Mouse (Mus musculus) mature B cell (primary cell): ENCODE data around the gene Mpdz.

Experiments
- in situ Hi-C: fragments of 300-500 bp; cut with MboI; formaldehyde crosslinking; loops from 2 replicates; pipeline ENCODE4 v1.14.3; 2019

Gene Mpdz

GRCm38 (mm10) chr4:81442078-81442981 lies at the start of gene Mpdz:
TSS of gene Mpdz (minus strand) at chr4:81442815.
- in situ Hi-C loops: no loop called here

GRCm38 (mm10) chr4:81490556-81490955 lies 47.9 kb upstream of the Mpdz start:
- in situ Hi-C loops: no loop called here

GRCm38 (mm10) chr4:81484603-81485002 lies 42.0 kb upstream of the Mpdz start:
- in situ Hi-C loops: no loop called here

- in situ Hi-C loops: no loop called here
These were observed 41.4 kb upstream of the Mpdz start for GRCm38 (mm10) chr4:81483887-81484602.

- in situ Hi-C loops: no loop called here
These were observed 40.5 kb upstream of the Mpdz start for GRCm38 (mm10) chr4:81483159-81483558.

GRCm38 (mm10) chr4:81466821-81467220 lies 24.2 kb upstream of the Mpdz start:
- in situ Hi-C loops: no loop called here

- in situ Hi-C loops: no loop called here
These were observed 22.6 kb upstream of the Mpdz start for GRCm38 (mm10) chr4:81465172-81465571.

GRCm38 (mm10) chr4:81462253-81462652 lies 19.6 kb upstream of the Mpdz start:
- in situ Hi-C loops: no loop called here

- in situ Hi-C loops: no loop called here
These were observed 16.3 kb upstream of the Mpdz start for GRCm38 (mm10) chr4:81458921-81459320.

- in situ Hi-C loops: no loop called here
These were observed 11.2 kb upstream of the Mpdz start for GRCm38 (mm10) chr4:81453806-81454205.

- in situ Hi-C loops: no loop called here
These were observed 9.6 kb upstream of the Mpdz start for GRCm38 (mm10) chr4:81452183-81452582.

GRCm38 (mm10) chr4:81449413-81449812 lies 6.8 kb upstream of the Mpdz start:
- in situ Hi-C loops: no loop called here

GRCm38 (mm10) chr4:81443566-81443965 lies 951 bp upstream of the Mpdz start:
- in situ Hi-C loops: no loop called here

GRCm38 (mm10) chr4:81433961-81434360 lies 8.7 kb downstream of the Mpdz start:
- in situ Hi-C loops: no loop called here

- in situ Hi-C loops: no loop called here
These were observed 11.8 kb downstream of the Mpdz start for GRCm38 (mm10) chr4:81430826-81431225.

GRCm38 (mm10) chr4:81430105-81430504 lies 12.5 kb downstream of the Mpdz start:
- in situ Hi-C loops: no loop called here

GRCm38 (mm10) chr4:81429670-81430069 lies 12.9 kb downstream of the Mpdz start:
- in situ Hi-C loops: no loop called here

- in situ Hi-C loops: no loop called here
These were observed 19.1 kb downstream of the Mpdz start for GRCm38 (mm10) chr4:81423556-81423955.

GRCm38 (mm10) chr4:81421621-81422020 lies 21.0 kb downstream of the Mpdz start:
- in situ Hi-C loops: no loop called here

- in situ Hi-C loops: no loop called here
These were observed 27.1 kb downstream of the Mpdz start for GRCm38 (mm10) chr4:81415324-81416026.

- in situ Hi-C loops: no loop called here
These were observed 27.8 kb downstream of the Mpdz start for GRCm38 (mm10) chr4:81414684-81415323.

GRCm38 (mm10) chr4:81396883-81397282 lies 45.7 kb downstream of the Mpdz start:
- in situ Hi-C loops: no loop called here
